ENCODE assay signal across 8 mouse cellular contexts in the genomic region with DNA sequence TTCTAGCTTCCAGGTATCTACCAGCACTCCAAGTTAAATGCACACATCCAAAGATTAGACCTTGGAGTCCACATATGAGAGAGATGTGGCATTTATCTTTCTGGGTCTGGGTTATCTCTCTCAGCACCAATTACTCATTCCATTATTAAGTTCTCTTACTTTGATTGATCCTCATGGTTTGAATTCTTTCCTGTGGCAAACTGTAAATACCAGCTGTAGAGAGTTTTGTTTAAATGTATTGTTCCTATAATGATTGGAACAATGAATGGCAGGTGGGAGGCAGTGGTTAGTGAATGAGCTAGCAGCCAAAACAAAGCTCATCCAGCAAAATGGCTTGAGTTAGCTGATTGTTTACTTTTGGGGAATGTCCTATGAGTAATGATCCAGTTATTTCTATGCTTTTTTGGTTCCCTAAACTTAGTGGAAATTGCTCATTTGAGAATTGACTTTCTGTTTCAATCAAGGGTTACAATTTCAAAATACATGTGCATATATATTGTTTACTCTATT.
"Had no signal": no experiment of that assay in that cellular context is flagged by ENCODE, and none has a peak within 500 bp of the region (broad histone marks: within the 10 kb centered on the region; RNA-seq: fewer than 3 reads in every experiment).

No protein-coding gene starts in this region.

- DNase-seq: liver, postnatal 0 days; lung, adult 2 months; lung, postnatal 14 days; lung, postnatal 36 days; retina, postnatal 1 day; right cerebral cortex, adult 18-20 months; thymus, adult 2 months; thymus, postnatal 36 days had no signal
